Mouse (Mus musculus) embryonic facial prominence, embryonic 11.5 days (tissue): Measurements from ENCODE around the gene Shq1. TPM values are rescaled to one million over a fixed set of nuclear protein-coding genes. Genes with fewer than 3 reads are reported as not detected.

Source experiments
- ATAC-seq: fragments of 200-750 bp; cut with Nextera tagmentation; replicated peaks from 2 replicates; pipeline ENCODE4 v1.8.0; 2017; ENCODE audit warnings: low read depth; ENCODE audit not compliant: insufficient number of reproducible peaks, low FRiP score, low TSS enrichment
- DNase-seq: peaks from one replicate; pipeline ENCODE4 v3.0.0-alpha.2; 2015; ENCODE audit warnings: low spot score
- H3K27ac ChIP-seq: fragments of 300-500 bp; sonication (generic); replicated peaks from 2 replicates; pipeline ENCODE4 v1.5.1; 2014; ENCODE audit warnings: mild to moderate bottlenecking, low read depth, low read length, control low read depth
- H3K27me3 ChIP-seq: fragments of 300-500 bp; sonication (generic); 2 replicates; pipeline ENCODE4 v1.6.1; 2014; ENCODE audit warnings: mild to moderate bottlenecking, low read length, moderate library complexity, mixed read lengths; ENCODE audit not compliant: control insufficient read depth, insufficient read depth
- H3K36me3 ChIP-seq: fragments of 300-500 bp; sonication (generic); replicated peaks from 2 replicates; pipeline ENCODE4 v1.6.1; 2014; ENCODE audit warnings: low read depth, mild to moderate bottlenecking, low read length, moderate library complexity, mixed read lengths; ENCODE audit not compliant: control insufficient read depth, insufficient read depth
- H3K4me1 ChIP-seq: fragments of 300-500 bp; sonication (generic); 2 replicates; pipeline ENCODE4 v1.6.1; 2014; ENCODE audit warnings: low read length, mixed read lengths; ENCODE audit not compliant: control insufficient read depth, insufficient read depth
- H3K4me2 ChIP-seq: fragments of 300-500 bp; sonication (generic); 2 replicates; pipeline ENCODE4 v1.6.1; 2014; ENCODE audit warnings: low read depth, mild to moderate bottlenecking, control low read depth, low read length, moderate library complexity
- H3K4me3 ChIP-seq: fragments of 300-500 bp; sonication (generic); 2 replicates; pipeline ENCODE4 v1.5.1; 2014; ENCODE audit warnings: low read depth, low read length, control low read depth
- H3K9ac ChIP-seq: fragments of 300-500 bp; sonication (generic); replicated peaks from 2 replicates; pipeline ENCODE4 v1.6.1; 2014; ENCODE audit warnings: mild to moderate bottlenecking, control low read depth, low read length
- H3K9me3 ChIP-seq: fragments of 300-500 bp; sonication (generic); replicated peaks from 2 replicates; pipeline ENCODE4 v1.6.1; 2016; ENCODE audit warnings: mild to moderate bottlenecking, low read length, inconsistent platforms, mixed read lengths; ENCODE audit not compliant: control insufficient read depth
- WGBS: fragments of 180-500 bp; shearing (Covaris S2); extraction: QIAGEN DNeasy Blood & Tissue Kit; methylation state at CpG from one replicate; pipeline ENCODE4 v1.1.7; 2014; 5-methylcytosine and 5-hydroxymethylcytosine counted together
- polyA plus RNA-seq: library from polyadenylated mRNA; unstranded; fragments of >200 nt; fragmentation: Nextera tagmentation; extraction: Ambion mirVana; gene quantifications from 2 replicates; pipeline ENCODE4 v1.2.1, GENCODE M21; 2014

The Shq1 gene
- polyA plus RNA-seq, 1 experiment from 2014 or later, result 17.5 TPM

- Histone ChIP-seq H3K27me3 (no peaks in the 10 kb centered on the region), H3K4me1 (no peaks in the 10 kb centered on the region), H3K27ac (no peak overlapping the region), H3K4me2 (no peak overlapping the region), H3K9ac (no peak overlapping the region), H3K36me3 (no peaks in the 10 kb centered on the region), H3K9me3 (no peaks in the 10 kb centered on the region), H3K4me3 (no peak overlapping the region)
- no peak for ATAC-seq
- no peak for DNase-seq
- WGBS, result 82% methylated on average over 1 of the region's 1 CpGs
Observed at GRCm38 (mm10) chr6:100640591-100640990, 30.4 kb downstream of the Shq1 start.

- ATAC-seq (no peak), DNase-seq (no peak)
- Histone ChIP-seq H3K36me3 (no peaks in the 10 kb centered on the region), H3K27ac (no peak overlapping the region), H3K27me3 (no peaks in the 10 kb centered on the region), H3K4me2 (no peak overlapping the region), H3K4me3 (no peak overlapping the region), H3K9me3 (no peaks in the 10 kb centered on the region), H3K9ac (no peak overlapping the region), H3K4me1 (no peaks in the 10 kb centered on the region)
- 85% methylated on average over 6 of the region's 6 CpGs for WGBS
Observed at GRCm38 (mm10) chr6:100629086-100629485, 41.9 kb downstream of the Shq1 start.

GRCm38 (mm10) chr6:100628223-100628622 is 42.7 kb downstream of the Shq1 start:
- WGBS, result 82% methylated on average over 3 of the region's 3 CpGs
- no peaks in the 10 kb centered on the region for H3K27me3 ChIP-seq

DNA sequence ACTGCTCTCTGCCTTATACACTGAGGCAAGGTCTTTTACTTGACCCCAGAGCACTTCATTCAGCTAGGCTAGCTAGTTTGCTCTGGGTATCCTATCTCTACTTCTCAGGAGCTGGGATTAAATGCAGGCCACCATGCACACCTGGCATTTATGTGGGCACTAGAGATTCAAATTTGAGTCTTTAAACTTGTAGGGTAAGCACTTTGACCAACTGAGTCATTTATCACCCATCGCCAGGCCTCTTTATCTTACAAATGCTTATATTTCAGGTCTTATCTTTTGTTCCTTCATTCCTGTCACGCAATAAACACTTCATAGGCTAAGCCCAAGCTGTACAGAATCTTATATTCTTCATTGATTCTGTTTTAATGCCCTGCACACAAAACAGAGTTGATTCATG is 47.0 kb downstream of the Shq1 start:
- Histone ChIP-seq H3K27ac (no peak overlapping the region), H3K9ac (no peak overlapping the region), H3K4me1 (no peaks in the 10 kb centered on the region), H3K4me3 (no peak overlapping the region), H3K4me2 (no peak overlapping the region), H3K27me3 (no peaks in the 10 kb centered on the region), H3K9me3 (no peaks in the 10 kb centered on the region), H3K36me3 (no peaks in the 10 kb centered on the region)
- no peak for DNase-seq
- no peak for ATAC-seq
- 94% methylated on average over 2 of the region's 2 CpGs for WGBS

More at GRCm38 (mm10) chr6:100628223-100628622, 42.7 kb downstream of the Shq1 start:
- no peaks in the 10 kb centered on the region for H3K4me1 ChIP-seq
- H3K36me3 ChIP-seq, result no peaks in the 10 kb centered on the region
- DNase-seq (no peak), ATAC-seq (no peak)
- H3K4me2 ChIP-seq, result no peak overlapping the region
- no peak overlapping the region for H3K4me3 ChIP-seq
- H3K9ac ChIP-seq, result no peak overlapping the region
- H3K27ac ChIP-seq, result no peak overlapping the region
- no peaks in the 10 kb centered on the region for H3K9me3 ChIP-seq

DNA sequence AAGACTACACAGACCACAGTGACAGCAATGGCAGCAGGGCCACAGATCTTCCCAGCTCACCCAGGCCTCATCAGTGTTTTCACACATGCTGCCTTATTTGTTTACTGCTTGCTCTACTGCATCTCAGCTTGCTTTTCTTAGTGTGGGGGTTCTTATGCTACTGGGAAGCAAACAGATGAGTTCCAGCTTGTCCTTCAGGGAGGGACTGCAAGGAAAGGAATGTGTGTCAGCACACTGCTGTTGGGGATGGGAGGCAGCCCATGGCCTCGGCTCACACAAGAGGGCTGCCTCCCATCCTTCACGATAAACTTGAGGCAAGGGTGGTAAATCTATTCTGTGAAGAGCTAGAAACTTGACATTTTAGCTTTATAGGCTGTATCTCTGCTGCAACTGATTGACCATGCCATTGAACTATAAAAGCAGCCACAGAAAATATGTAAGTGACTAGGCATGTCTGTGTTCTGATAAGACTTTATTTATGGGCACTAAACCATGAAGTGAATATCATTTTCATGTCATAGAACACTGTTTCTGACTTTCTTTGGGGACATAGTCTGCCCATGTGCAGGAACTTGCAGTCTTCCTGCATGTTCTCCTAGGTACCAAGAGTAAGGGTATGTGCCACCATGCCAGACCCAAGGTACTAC is 48.0 kb downstream of the Shq1 start:
- Histone ChIP-seq H3K27ac (no peak overlapping the region), H3K9me3 (no peaks in the 10 kb centered on the region), H3K9ac (no peak overlapping the region), H3K4me2 (no peak overlapping the region), H3K36me3 (no peaks in the 10 kb centered on the region), H3K4me3 (no peak overlapping the region), H3K4me1 (no peaks in the 10 kb centered on the region), H3K27me3 (no peaks in the 10 kb centered on the region)
- 67% methylated on average over 2 of the region's 2 CpGs for WGBS
- DNase-seq (no peak), ATAC-seq (no peak)

- 81% methylated on average over 3 of the region's 3 CpGs for WGBS
- H3K27ac ChIP-seq, result no peak overlapping the region
Observed at GRCm38 (mm10) chr6:100620411-100620810, 50.5 kb downstream of the Shq1 start.

GRCm38 (mm10) chr6:100619309-100619708 is 51.6 kb downstream of the Shq1 start:
- 91% methylated on average over 7 of the region's 7 CpGs for WGBS

More at GRCm38 (mm10) chr6:100620411-100620810, 50.5 kb downstream of the Shq1 start:
- Histone ChIP-seq H3K4me3 (no peak overlapping the region), H3K27me3 (no peaks in the 10 kb centered on the region), H3K9me3 (no peaks in the 10 kb centered on the region), H3K4me1 (no peaks in the 10 kb centered on the region), H3K4me2 (no peak overlapping the region), H3K9ac (no peak overlapping the region), H3K36me3 (no peaks in the 10 kb centered on the region)
- ATAC-seq (no peak), DNase-seq (no peak)

GRCm38 (mm10) chr6:100616133-100616532 is 54.8 kb downstream of the Shq1 start:
- no peak overlapping the region for H3K27ac ChIP-seq
- no peak overlapping the region for H3K4me3 ChIP-seq
- H3K27me3 ChIP-seq, result no peaks in the 10 kb centered on the region
- no peaks in the 10 kb centered on the region for H3K4me1 ChIP-seq
- 83% methylated on average over 4 of the region's 4 CpGs for WGBS
- ATAC-seq (no peak), DNase-seq (no peak)
- no peaks in the 10 kb centered on the region for H3K36me3 ChIP-seq
- no peaks in the 10 kb centered on the region for H3K9me3 ChIP-seq
- no peak overlapping the region for H3K9ac ChIP-seq
- no peak overlapping the region for H3K4me2 ChIP-seq

More at GRCm38 (mm10) chr6:100619309-100619708, 51.6 kb downstream of the Shq1 start:
- Histone ChIP-seq H3K9ac (no peak overlapping the region), H3K36me3 (no peaks in the 10 kb centered on the region), H3K27ac (no peak overlapping the region), H3K27me3 (no peaks in the 10 kb centered on the region), H3K4me2 (no peak overlapping the region), H3K9me3 (no peaks in the 10 kb centered on the region), H3K4me3 (no peak overlapping the region), H3K4me1 (no peaks in the 10 kb centered on the region)
- ATAC-seq, result no peak
- no peak for DNase-seq
